In the genomic region with DNA sequence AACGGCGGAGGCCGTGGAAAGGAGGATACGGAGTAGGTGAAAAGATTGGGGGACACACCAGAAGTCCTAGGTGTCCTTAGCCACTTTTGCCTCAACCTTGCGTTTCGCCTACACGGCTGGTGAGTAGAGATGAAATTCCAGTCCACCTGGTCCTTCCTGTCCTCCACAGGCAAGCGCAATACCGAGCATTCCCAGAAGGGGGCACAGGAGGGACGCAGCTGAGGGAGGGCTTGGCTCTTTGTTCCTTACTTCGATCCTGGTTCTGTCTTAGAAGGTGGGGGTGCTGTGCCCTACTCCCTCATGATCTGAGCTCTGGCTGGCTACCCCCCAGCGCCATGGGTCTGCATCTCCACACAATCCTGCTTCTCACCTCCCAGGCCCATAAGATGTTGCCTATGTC, we compare ENCODE assay signal across 9 mouse cellular contexts. TPM values are rescaled to one million over a fixed set of nuclear protein-coding genes. Genes with fewer than 3 reads are reported as not detected.
A peak's percentile ranks its signal among the peaks of the same experiment; 100 is the strongest.
DNase-seq lines count a peak whose midpoint lies in the region; ATAC-seq and TF ChIP-seq lines count a peak whose summit lies in the region.
"Had no signal": no experiment of that assay in that cellular context is flagged by ENCODE, and none has a peak within 500 bp of the region (broad histone marks: within the 10 kb centered on the region; RNA-seq: fewer than 3 reads in every experiment).

No protein-coding gene starts in this region.

- no peak overlapping the region for H3K4me2 ChIP-seq in intestine, postnatal 0 days (replicated peaks; ENCODE audit: low read depth)
- no peak overlapping the region for H3K4me2 ChIP-seq in intestine, embryonic 15.5 days (replicated peaks)
- H3K4me2 ChIP-seq in embryonic facial prominence, embryonic 14.5 days (ENCODE audit: low read depth, low read length) = no peak overlapping the region
- no peak overlapping the region for H3K4me2 ChIP-seq in hindbrain, postnatal 0 days (ENCODE audit: low read depth, low read length)

- no peak for ATAC-seq in intestine, postnatal 0 days
- ATAC-seq in intestine, embryonic 15.5 days = no peak
- no peak for ATAC-seq in embryonic facial prominence, embryonic 14.5 days (ENCODE audit: low read depth)
- ATAC-seq in hindbrain, postnatal 0 days = 0 out of 2 replicates have a peak, but pooled peaks have one; percentile 27

- no peak overlapping the region for H3K4me3 ChIP-seq in intestine, postnatal 0 days (ENCODE audit: low read depth, low read length)
- H3K4me3 ChIP-seq in intestine, embryonic 15.5 days (replicated peaks) = no peak overlapping the region
- H3K4me3 ChIP-seq in embryonic facial prominence, embryonic 14.5 days (ENCODE audit: low read depth, low read length) = no peak overlapping the region
- no peak overlapping the region for H3K4me3 ChIP-seq in hindbrain, postnatal 0 days (ENCODE audit: low read length)
- H3K4me3 ChIP-seq in limb, embryonic 10.5 days = no peak overlapping the region
- H3K4me3 ChIP-seq: megakaryocyte, embryonic 14.5 days had no signal

- H3K36me3 ChIP-seq in intestine, postnatal 0 days (ENCODE audit: control insufficient read depth, insufficient read depth) = no peaks in the 10 kb centered on the region
- H3K36me3 ChIP-seq in intestine, embryonic 15.5 days = no peaks in the 10 kb centered on the region
- H3K36me3 ChIP-seq in embryonic facial prominence, embryonic 14.5 days (ENCODE audit: control insufficient read depth, insufficient read depth, low read length) = no peaks in the 10 kb centered on the region
- H3K36me3 ChIP-seq in hindbrain, postnatal 0 days (ENCODE audit: insufficient read depth, low read length) = no peaks in the 10 kb centered on the region
- H3K36me3 ChIP-seq in limb, embryonic 10.5 days = no peaks in the 10 kb centered on the region

- no peaks in the 10 kb centered on the region for H3K27me3 ChIP-seq in intestine, postnatal 0 days (replicated peaks; ENCODE audit: control insufficient read depth, insufficient read depth, low read length)
- no peaks in the 10 kb centered on the region for H3K27me3 ChIP-seq in intestine, embryonic 15.5 days (replicated peaks)
- peaks cover 13% of the 10 kb centered on the region; the same call in 1 of the 2 replicates for H3K27me3 ChIP-seq in embryonic facial prominence, embryonic 14.5 days (replicated peaks; ENCODE audit: control insufficient read depth, insufficient read depth, low read length)
- H3K27me3 ChIP-seq in hindbrain, postnatal 0 days (ENCODE audit: insufficient read depth, low read length) = peaks cover 7% of the 10 kb centered on the region; the same call in 1 of the 2 replicates
- H3K27me3 ChIP-seq in limb, embryonic 10.5 days (ENCODE audit: low read depth, poor library complexity, severe bottlenecking) = peaks cover 45% of the 10 kb centered on the region

- DNase-seq in adrenal gland, postnatal 36 days = peak; percentile 84 to 88
- peak; percentile 39 for DNase-seq in embryonic facial prominence, embryonic 14.5 days (ENCODE audit: low spot score)
- peak; percentile 67 for DNase-seq in hindbrain, postnatal 0 days (ENCODE audit: low spot score)
- peak; percentile 82 for DNase-seq in limb, embryonic 10.5 days (ENCODE audit: low spot score)
- peak; percentile 54 for DNase-seq in retina, adult 2 months (ENCODE audit: low read depth, low spot score)
- peak; percentile 87 for DNase-seq in thymus, postnatal 25 days

- H3K27ac ChIP-seq in intestine, postnatal 0 days (ENCODE audit: low read depth, low read length) = no peak overlapping the region
- H3K27ac ChIP-seq in intestine, embryonic 15.5 days = no peak overlapping the region
- no peak overlapping the region for H3K27ac ChIP-seq in embryonic facial prominence, embryonic 14.5 days (replicated peaks; ENCODE audit: low read depth, low read length)
- no peak overlapping the region for H3K27ac ChIP-seq in hindbrain, postnatal 0 days
- no peak overlapping the region for H3K27ac ChIP-seq in limb, embryonic 10.5 days

- peak; percentile 95 for TF ChIP-seq CTCF in intestine, postnatal 0 days (IDR thresholded peaks at IDR 0.05; ENCODE audit: low read depth)
- TF ChIP-seq CTCF in hindbrain, postnatal 0 days (IDR thresholded peaks at IDR 0.05; ENCODE audit: low read depth) = peak; percentile 88

- H3K9me3 ChIP-seq in intestine, postnatal 0 days (ENCODE audit: control insufficient read depth) = no peaks in the 10 kb centered on the region
- H3K9me3 ChIP-seq in intestine, embryonic 15.5 days = no peaks in the 10 kb centered on the region
- H3K9me3 ChIP-seq in embryonic facial prominence, embryonic 14.5 days (ENCODE audit: control insufficient read depth, low read length) = no peaks in the 10 kb centered on the region
- H3K9me3 ChIP-seq in hindbrain, postnatal 0 days (ENCODE audit: low read length) = no peaks in the 10 kb centered on the region
- H3K9me3 ChIP-seq in limb, embryonic 10.5 days (replicated peaks) = no peaks in the 10 kb centered on the region

- H3K9ac ChIP-seq in intestine, postnatal 0 days (ENCODE audit: low read depth, low read length) = no peak overlapping the region
- no peak overlapping the region for H3K9ac ChIP-seq in intestine, embryonic 15.5 days
- H3K9ac ChIP-seq in embryonic facial prominence, embryonic 14.5 days (ENCODE audit: low read depth, low read length) = no peak overlapping the region
- H3K9ac ChIP-seq in hindbrain, postnatal 0 days (replicated peaks; ENCODE audit: low read length) = no peak overlapping the region

- peaks cover 8% of the 10 kb centered on the region; the same call in 1 of the 2 replicates for H3K4me1 ChIP-seq in intestine, postnatal 0 days (replicated peaks; ENCODE audit: control insufficient read depth, insufficient read depth, low read length)
- peaks cover 7% of the 10 kb centered on the region for H3K4me1 ChIP-seq in intestine, embryonic 15.5 days (replicated peaks)
- H3K4me1 ChIP-seq in embryonic facial prominence, embryonic 14.5 days (ENCODE audit: control insufficient read depth, insufficient read depth, low read length) = no peaks in the 10 kb centered on the region
- no peaks in the 10 kb centered on the region for H3K4me1 ChIP-seq in hindbrain, postnatal 0 days (ENCODE audit: insufficient read depth, low read length)
- no peaks in the 10 kb centered on the region for H3K4me1 ChIP-seq in limb, embryonic 10.5 days
- H3K4me1 ChIP-seq: megakaryocyte, embryonic 14.5 days had no signal

- 45% methylated on average over 12 of the region's 12 CpGs for WGBS in intestine, postnatal 0 days
- 31% methylated on average over 12 of the region's 12 CpGs for WGBS in intestine, embryonic 15.5 days
- 27% methylated on average over 12 of the region's 12 CpGs for WGBS in embryonic facial prominence, embryonic 14.5 days
- 22% methylated on average over 12 of the region's 12 CpGs for WGBS in hindbrain, postnatal 0 days
- 30% methylated on average over 12 of the region's 12 CpGs for WGBS in limb, embryonic 10.5 days

RNA-seq across cellular contexts. Expression of a gene that starts 7.5 kb away (rescaled TPM):
- polyA plus RNA-seq in intestine, postnatal 0 days (2015; fragmentation: Nextera tagmentation; extraction: Ambion mirVana) = 31.7 and 38.8 TPM in 2 replicates
- polyA plus RNA-seq in intestine, embryonic 15.5 days (2015; fragmentation: Nextera tagmentation; extraction: Ambion mirVana) = 24.8 and 27.1 TPM in 2 replicates
- total RNA-seq in adrenal gland, postnatal 36 days (2021) = 1 to 10 TPM; 3.4 to 4.3 TPM
- 9.8 and 10.2 TPM in 2 replicates for polyA plus RNA-seq in embryonic facial prominence, embryonic 14.5 days (2014; fragmentation: Nextera tagmentation; extraction: Ambion mirVana)
- total RNA-seq in hindbrain, postnatal 0 days (2014; rRNA removed) = 85.0 and 85.1 TPM in 2 replicates
- 80.4 and 84.2 TPM in 2 replicates for polyA plus RNA-seq in hindbrain, postnatal 0 days (2015; fragmentation: Nextera tagmentation; extraction: Ambion mirVana)
- 8.4 and 9.3 TPM in 2 replicates for polyA plus RNA-seq in limb, embryonic 10.5 days (2016; fragmentation: Nextera tagmentation; extraction: Ambion mirVana)

RNA-seq across cellular contexts. Expression of a gene that starts 29.2 kb away (rescaled TPM):
- polyA plus RNA-seq in intestine, postnatal 0 days (2015; fragmentation: Nextera tagmentation; extraction: Ambion mirVana) = 0.16 and 0.21 TPM in 2 replicates
- polyA plus RNA-seq in intestine, embryonic 15.5 days (2015; fragmentation: Nextera tagmentation; extraction: Ambion mirVana) = 0.10 TPM in 1 of 2 replicates, not detected in the other
- under 1 TPM in 1 of 2 experiments, not detected in 1; 0.20 TPM for total RNA-seq in adrenal gland, postnatal 36 days (2021)
- not detected in 2 replicates for polyA plus RNA-seq in embryonic facial prominence, embryonic 14.5 days (2014; fragmentation: Nextera tagmentation; extraction: Ambion mirVana)
- total RNA-seq in hindbrain, postnatal 0 days (2014; rRNA removed) = 0.42 and 0.72 TPM in 2 replicates
- polyA plus RNA-seq in hindbrain, postnatal 0 days (2015; fragmentation: Nextera tagmentation; extraction: Ambion mirVana) = 0.29 and 0.50 TPM in 2 replicates
- polyA plus RNA-seq in limb, embryonic 10.5 days (2016; fragmentation: Nextera tagmentation; extraction: Ambion mirVana) = not detected in 2 replicates

RNA-seq across cellular contexts. Expression of a gene that starts 40.3 kb away (rescaled TPM):
- 0.50 and 0.52 TPM in 2 replicates for polyA plus RNA-seq in intestine, postnatal 0 days (2015; fragmentation: Nextera tagmentation; extraction: Ambion mirVana)
- polyA plus RNA-seq in intestine, embryonic 15.5 days (2015; fragmentation: Nextera tagmentation; extraction: Ambion mirVana) = 1.2 and 2.3 TPM in 2 replicates
- under 1 TPM; 0.66 to 0.76 TPM for total RNA-seq in adrenal gland, postnatal 36 days (2021)
- 4.4 and 4.5 TPM in 2 replicates for polyA plus RNA-seq in embryonic facial prominence, embryonic 14.5 days (2014; fragmentation: Nextera tagmentation; extraction: Ambion mirVana)
- total RNA-seq in hindbrain, postnatal 0 days (2014; rRNA removed) = 3.7 and 5.7 TPM in 2 replicates
- 5.2 and 5.5 TPM in 2 replicates for polyA plus RNA-seq in hindbrain, postnatal 0 days (2015; fragmentation: Nextera tagmentation; extraction: Ambion mirVana)
- 6.4 and 7.9 TPM in 2 replicates for polyA plus RNA-seq in limb, embryonic 10.5 days (2016; fragmentation: Nextera tagmentation; extraction: Ambion mirVana)
